Mouse (Mus musculus) embryonic fibroblast, embryonic 13.5 days (primary cell): ENCODE results near the gene Cd44. TPM values are rescaled to one million over a fixed set of nuclear protein-coding genes. Genes with fewer than 3 reads are reported as not detected.

Source experiments
- H3K27ac ChIP-seq: 2 replicates; pipeline ENCODE4 v1.5.1; 2012; ENCODE audit warnings: low read length, control low read depth, inconsistent platforms; ENCODE audit not compliant: insufficient read depth
- H3K4me1 ChIP-seq: 2 replicates; pipeline ENCODE4 v1.6.1; 2011; ENCODE audit warnings: low read length; ENCODE audit not compliant: control insufficient read depth, insufficient read depth
- H3K4me3 ChIP-seq: 2 replicates; pipeline ENCODE4 v1.5.1; 2011; ENCODE audit warnings: mild to moderate bottlenecking, control low read depth, low read length; ENCODE audit not compliant: insufficient read depth
- CTCF ChIP-seq: IDR thresholded peaks from 2 replicates; pipeline ENCODE4 v1.5.1; 2011; ENCODE audit warnings: mild to moderate bottlenecking, control low read depth, low read length, moderate library complexity, borderline replicate concordance; ENCODE audit not compliant: insufficient read depth
- POLR2A ChIP-seq: IDR thresholded peaks from 2 replicates; pipeline ENCODE4 v1.6.1; 2011; ENCODE audit warnings: low read depth, mild to moderate bottlenecking, control low read depth, low read length, moderate library complexity
- polyA plus RNA-seq: library from polyadenylated mRNA; stranded (reverse); fragments of >200 nt; gene quantifications from 2 replicates; pipeline ENCODE4 v1.2.4, GENCODE M21; 2011; ENCODE audit warnings: low read depth; ENCODE audit not compliant: missing spikeins, insufficient read length

Gene Cd44
- polyA plus RNA-seq, 1 experiment = 255 TPM

GRCm38 (mm10) chr2:102940813-102941361 lies 39.4 kb upstream of the Cd44 start:
- H3K4me1 ChIP-seq = peaks cover 29% of the 10 kb centered on the region
- TF ChIP-seq CTCF (no peak), POLR2A (no peak)
- no peak overlapping the region for H3K27ac ChIP-seq

GRCm38 (mm10) chr2:102940158-102940557 lies 38.7 kb upstream of the Cd44 start:
- H3K27ac ChIP-seq = no peak overlapping the region
- H3K4me3 ChIP-seq = no peak overlapping the region
- TF ChIP-seq CTCF = no peak
- TF ChIP-seq POLR2A = no peak
- H3K4me1 ChIP-seq = peaks cover 29% of the 10 kb centered on the region

More at GRCm38 (mm10) chr2:102940813-102941361, 39.4 kb upstream of the Cd44 start:
- H3K4me3 ChIP-seq = no peak overlapping the region

GRCm38 (mm10) chr2:102936886-102937285 lies 35.4 kb upstream of the Cd44 start:
- no peak overlapping the region for H3K4me3 ChIP-seq
- TF ChIP-seq CTCF = no peak
- H3K27ac ChIP-seq = no peak overlapping the region

GRCm38 (mm10) chr2:102934834-102935233 lies 33.4 kb upstream of the Cd44 start:
- H3K4me3 ChIP-seq = no peak overlapping the region
- H3K4me1 ChIP-seq = peaks cover 31% of the 10 kb centered on the region
- TF ChIP-seq POLR2A (no peak), CTCF (no peak)
- peak overlapping the region; percentile 96 for H3K27ac ChIP-seq

More at GRCm38 (mm10) chr2:102936886-102937285, 35.4 kb upstream of the Cd44 start:
- peaks cover 38% of the 10 kb centered on the region for H3K4me1 ChIP-seq

- no peak for TF ChIP-seq POLR2A
- no peak for TF ChIP-seq CTCF
- peak overlapping the region; percentile 96; the same call in 1 of the 2 replicates for H3K27ac ChIP-seq
- H3K4me1 ChIP-seq = peaks cover 26% of the 10 kb centered on the region
- H3K4me3 ChIP-seq = no peak overlapping the region
Measured at GRCm38 (mm10) chr2:102933787-102934186, 32.3 kb upstream of the Cd44 start.

- TF ChIP-seq CTCF (no peak), POLR2A (no peak)
- H3K27ac ChIP-seq = peak overlapping the region; percentile 96
- H3K4me3 ChIP-seq = no peak overlapping the region
- peaks cover 26% of the 10 kb centered on the region for H3K4me1 ChIP-seq
Measured at GRCm38 (mm10) chr2:102933142-102933541, 31.7 kb upstream of the Cd44 start.

- Histone ChIP-seq H3K4me1 (peaks cover 26% of the 10 kb centered on the region), H3K4me3 (no peak overlapping the region), H3K27ac (peak overlapping the region; percentile 97)
- no peak for TF ChIP-seq CTCF
- TF ChIP-seq POLR2A = no peak
Measured at GRCm38 (mm10) chr2:102932667-102933066, 31.2 kb upstream of the Cd44 start.

GRCm38 (mm10) chr2:102928211-102928610 lies 26.7 kb upstream of the Cd44 start:
- peaks cover 4% of the 10 kb centered on the region for H3K4me1 ChIP-seq
- TF ChIP-seq POLR2A (no peak), CTCF (no peak)
- no peak overlapping the region for H3K27ac ChIP-seq
- H3K4me3 ChIP-seq = no peak overlapping the region

- no peaks in the 10 kb centered on the region; the same call in 1 of the 2 replicates for H3K4me1 ChIP-seq
- TF ChIP-seq POLR2A = no peak
- TF ChIP-seq CTCF = no peak
- no peak overlapping the region for H3K27ac ChIP-seq
- H3K4me3 ChIP-seq = no peak overlapping the region
Measured at GRCm38 (mm10) chr2:102924480-102924879, 23.0 kb upstream of the Cd44 start.

GRCm38 (mm10) chr2:102923682-102924081 lies 22.2 kb upstream of the Cd44 start:
- no peak for TF ChIP-seq CTCF
- no peak for TF ChIP-seq POLR2A
- no peaks in the 10 kb centered on the region; the same call in 1 of the 2 replicates for H3K4me1 ChIP-seq
- H3K27ac ChIP-seq = no peak overlapping the region
- H3K4me3 ChIP-seq = no peak overlapping the region

GRCm38 (mm10) chr2:102922066-102922465 lies 20.6 kb upstream of the Cd44 start:
- no peak overlapping the region for H3K27ac ChIP-seq
- TF ChIP-seq CTCF = no peak
- no peak for TF ChIP-seq POLR2A
- no peak overlapping the region for H3K4me3 ChIP-seq
- no peaks in the 10 kb centered on the region; the same call in 1 of the 2 replicates for H3K4me1 ChIP-seq
